Mouse (Mus musculus) erythroid progenitor cell, adult 5-6 weeks (primary cell): Measurements from ENCODE around the gene Cyp39a1. TPM values are rescaled to one million over a fixed set of nuclear protein-coding genes. Genes with fewer than 3 reads are reported as not detected.

Source experiments
- ATAC-seq: replicated peaks from 2 replicates; pipeline ENCODE4 v1.8.0; 2016; ENCODE audit warnings: moderate number of reproducible peaks, mild to moderate bottlenecking, moderate TSS enrichment, inconsistent platforms; ENCODE audit not compliant: poor library complexity, low FRiP score, severe bottlenecking
- total RNA-seq, 2 experiments: library from RNA; stranded (forward) in 1 of 2; stranded (reverse) in 1 of 2; fragments of 150-400 nt in 1 of 2; fragments of 186-747, 209-891 nt in 1 of 2; gene quantifications; 2 replicates each; pipeline versions ENCODE4 v1.2.3 to v1.2.4; 2015 to 2017; ENCODE audit warnings: low replicate concordance in 2 of 2

Gene Cyp39a1
- total RNA-seq, 2 experiments from 2014 or later: 3.4 TPM; not detected in 1

- no peak for ATAC-seq
Observed at GRCm38 (mm10) chr17:43752811-43753210, 85.6 kb downstream of the Cyp39a1 start.

DNA sequence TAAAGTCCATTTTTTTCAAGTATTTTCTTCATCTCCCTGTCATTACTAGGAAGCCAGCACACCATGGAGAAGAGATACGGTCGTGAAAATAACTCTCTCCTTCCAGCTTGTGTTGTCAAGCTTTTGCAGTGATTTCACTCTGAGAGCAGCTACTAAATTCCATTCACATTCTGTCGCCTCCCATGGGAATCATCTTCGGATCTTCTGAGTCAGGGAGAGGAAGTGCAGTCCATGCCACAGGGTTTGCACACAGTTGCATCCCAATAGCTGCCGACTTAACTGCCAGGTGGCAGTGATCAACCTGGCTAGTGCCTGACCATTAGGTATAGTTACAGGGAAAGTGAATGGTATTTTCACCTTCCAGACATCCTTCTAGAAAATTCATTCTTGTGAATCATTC is 87.5 kb downstream of the Cyp39a1 start:
- no peak for ATAC-seq

- no peak for ATAC-seq
Observed at GRCm38 (mm10) chr17:43758607-43759259, 91.5 kb downstream of the Cyp39a1 start.

- ATAC-seq: no peak
Observed at GRCm38 (mm10) chr17:43784531-43784930, 117.3 kb downstream of the Cyp39a1 start.

DNA sequence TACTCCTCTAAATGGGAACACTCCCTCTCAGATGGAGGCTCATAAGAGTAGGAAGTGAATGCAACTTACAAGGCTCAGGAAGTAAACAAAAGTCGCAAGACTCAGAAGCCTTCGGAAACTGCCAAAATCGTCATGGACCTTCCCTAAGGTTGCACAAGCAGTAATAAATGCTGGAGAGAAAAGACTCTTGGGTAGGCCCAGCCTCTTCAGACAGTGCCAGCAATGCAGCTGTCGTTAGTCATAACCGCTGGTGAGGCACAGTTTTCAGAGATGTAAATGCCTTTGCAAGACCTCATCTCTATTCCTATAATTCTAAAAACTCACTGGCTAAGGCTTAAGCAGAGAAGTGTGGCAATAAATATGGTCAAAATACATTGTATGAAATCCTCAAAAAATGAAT is 121.0 kb downstream of the Cyp39a1 start:
- ATAC-seq: no peak

GRCm38 (mm10) chr17:43789376-43789775 is 122.2 kb downstream of the Cyp39a1 start:
- no peak for ATAC-seq

GRCm38 (mm10) chr17:43791751-43792150 is 124.5 kb downstream of the Cyp39a1 start:
- no peak for ATAC-seq

- no peak for ATAC-seq
Observed at GRCm38 (mm10) chr17:43794731-43795280, 127.6 kb downstream of the Cyp39a1 start.

Other genes starting within 250 kb of the Cyp39a1 start
- gene Mep1a, start 164.6 kb upstream of the Cyp39a1 start, total RNA-seq (2015; ENCODE audit: low replicate concordance): not detected in 2 replicates
- not detected in 2 replicates for gene Mep1a, start 164.6 kb upstream of the Cyp39a1 start, total RNA-seq (2017; ENCODE audit: low replicate concordance)
- gene Ankrd66, start 123.8 kb upstream of the Cyp39a1 start, total RNA-seq (2015; ENCODE audit: low replicate concordance): not detected in 2 replicates
- gene Ankrd66, start 123.8 kb upstream of the Cyp39a1 start, total RNA-seq (2017; ENCODE audit: low replicate concordance): not detected in 2 replicates
- gene Pla2g7, start 99.3 kb upstream of the Cyp39a1 start, total RNA-seq (2015; ENCODE audit: low replicate concordance): 8.8 and 14.1 TPM in 2 replicates
- 6.9 and 15.0 TPM in 2 replicates for gene Pla2g7, start 99.3 kb upstream of the Cyp39a1 start, total RNA-seq (2017; ENCODE audit: low replicate concordance)
- not detected in 2 replicates for gene Tdrd6, start 37.1 kb upstream of the Cyp39a1 start, total RNA-seq (2015; ENCODE audit: low replicate concordance)
- 0.13 TPM in 1 of 2 replicates, not detected in the other for gene Tdrd6, start 37.1 kb upstream of the Cyp39a1 start, total RNA-seq (2017; ENCODE audit: low replicate concordance)
- not detected in 2 replicates for gene Slc25a27, start 211 bp upstream of the Cyp39a1 start, total RNA-seq (2015; ENCODE audit: low replicate concordance)
- gene Slc25a27, start 211 bp upstream of the Cyp39a1 start, total RNA-seq (2017; ENCODE audit: low replicate concordance): 0.13 TPM in 1 of 2 replicates, not detected in the other
- not detected in 2 replicates for gene Rcan2, start 133.9 kb downstream of the Cyp39a1 start, total RNA-seq (2015; ENCODE audit: low replicate concordance)
- gene Rcan2, start 133.9 kb downstream of the Cyp39a1 start, total RNA-seq (2017; ENCODE audit: low replicate concordance): not detected in 2 replicates